Mouse (Mus musculus): Measurements from ENCODE around the gene Tmbim1. TPM values are rescaled to one million over a fixed set of nuclear protein-coding genes. Genes with fewer than 3 reads are reported as not detected.
A peak's percentile ranks its signal among the peaks of the same experiment; 100 is the strongest.

The Tmbim1 gene
- polyA plus RNA-seq, 1 experiment from 2014 or later = 22.9 TPM

DNA sequence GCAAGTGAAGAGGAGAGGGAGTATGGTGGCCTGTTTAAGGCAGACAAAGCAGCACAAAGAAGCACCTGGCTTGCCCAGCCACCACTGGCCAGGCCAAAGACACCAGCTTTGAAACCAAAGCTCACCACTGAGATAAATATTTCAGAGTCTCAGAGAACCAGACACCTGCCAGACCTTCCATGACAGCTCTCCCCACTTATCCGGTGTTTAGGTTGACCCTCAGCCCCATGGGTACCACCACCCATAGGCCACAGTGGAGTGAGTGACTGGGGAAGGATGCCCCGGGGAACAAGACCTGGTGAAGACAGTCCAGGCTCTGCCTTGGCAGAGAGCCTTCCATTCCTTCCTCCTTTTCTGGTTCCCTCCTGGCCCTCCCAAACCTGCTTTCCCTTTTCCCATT is 2.6 kb downstream of the Tmbim1 start:
- 74% methylated on average over 2 of the region's 2 CpGs for WGBS
- no peak for DNase-seq (ENCODE audit: low spot score)
- H3K36me3 ChIP-seq (ENCODE audit: control insufficient read depth, insufficient read depth, low read length) = no peaks in the 10 kb centered on the region
- no peaks in the 10 kb centered on the region for H3K27me3 ChIP-seq (replicated peaks; ENCODE audit: control insufficient read depth, insufficient read depth, low read length)
- ATAC-seq (replicated peaks; ENCODE audit: low FRiP score) = no peak
- peaks cover 27% of the 10 kb centered on the region for H3K4me1 ChIP-seq (replicated peaks; ENCODE audit: control insufficient read depth, insufficient read depth, low read length)
- no peaks in the 10 kb centered on the region for H3K9me3 ChIP-seq (ENCODE audit: control insufficient read depth, low read length)
- H3K27ac ChIP-seq (ENCODE audit: low read depth, low read length) = no peak overlapping the region
- peak overlapping the region; percentile 82 for H3K4me2 ChIP-seq
- H3K4me3 ChIP-seq (ENCODE audit: low read depth, low read length) = peak overlapping the region; percentile 82
- no peak overlapping the region; the same call in 1 of the 2 replicates for H3K9ac ChIP-seq (ENCODE audit: low read depth, low read length)

DNA sequence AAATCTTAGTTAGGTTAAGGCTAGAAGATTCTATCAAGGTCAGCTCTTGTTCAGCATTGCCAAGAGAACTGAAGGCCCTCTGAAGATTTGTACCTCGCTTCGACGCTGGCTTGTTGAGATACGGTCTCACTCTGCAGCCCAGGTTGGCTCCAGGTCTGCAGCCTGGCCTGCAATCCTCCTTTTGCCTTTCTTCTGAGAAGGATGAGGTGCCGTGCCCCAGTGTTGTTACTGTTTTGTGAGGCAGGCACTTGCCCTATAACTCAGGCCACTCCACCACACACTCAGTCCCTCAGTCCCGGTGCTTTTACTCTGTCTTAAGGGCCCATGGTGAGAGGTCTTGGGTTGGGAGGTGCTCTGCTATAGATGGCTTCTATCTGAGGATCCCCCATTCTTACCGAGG is 3.2 kb downstream of the Tmbim1 start:
- no peak overlapping the region; the same call in 1 of the 2 replicates for H3K4me2 ChIP-seq
- H3K36me3 ChIP-seq (ENCODE audit: control insufficient read depth, insufficient read depth, low read length) = no peaks in the 10 kb centered on the region
- 87% methylated on average over 7 of the region's 7 CpGs for WGBS
- no peak overlapping the region for H3K9ac ChIP-seq (ENCODE audit: low read depth, low read length)
- no peak for DNase-seq (ENCODE audit: low spot score)
- no peak for ATAC-seq (replicated peaks; ENCODE audit: low FRiP score)
- H3K4me3 ChIP-seq (ENCODE audit: low read depth, low read length) = no peak overlapping the region
- H3K27me3 ChIP-seq (replicated peaks; ENCODE audit: control insufficient read depth, insufficient read depth, low read length) = no peaks in the 10 kb centered on the region
- H3K27ac ChIP-seq (ENCODE audit: low read depth, low read length) = no peak overlapping the region
- no peaks in the 10 kb centered on the region for H3K9me3 ChIP-seq (ENCODE audit: control insufficient read depth, low read length)
- H3K4me1 ChIP-seq (replicated peaks; ENCODE audit: control insufficient read depth, insufficient read depth, low read length) = peaks cover 32% of the 10 kb centered on the region

DNA sequence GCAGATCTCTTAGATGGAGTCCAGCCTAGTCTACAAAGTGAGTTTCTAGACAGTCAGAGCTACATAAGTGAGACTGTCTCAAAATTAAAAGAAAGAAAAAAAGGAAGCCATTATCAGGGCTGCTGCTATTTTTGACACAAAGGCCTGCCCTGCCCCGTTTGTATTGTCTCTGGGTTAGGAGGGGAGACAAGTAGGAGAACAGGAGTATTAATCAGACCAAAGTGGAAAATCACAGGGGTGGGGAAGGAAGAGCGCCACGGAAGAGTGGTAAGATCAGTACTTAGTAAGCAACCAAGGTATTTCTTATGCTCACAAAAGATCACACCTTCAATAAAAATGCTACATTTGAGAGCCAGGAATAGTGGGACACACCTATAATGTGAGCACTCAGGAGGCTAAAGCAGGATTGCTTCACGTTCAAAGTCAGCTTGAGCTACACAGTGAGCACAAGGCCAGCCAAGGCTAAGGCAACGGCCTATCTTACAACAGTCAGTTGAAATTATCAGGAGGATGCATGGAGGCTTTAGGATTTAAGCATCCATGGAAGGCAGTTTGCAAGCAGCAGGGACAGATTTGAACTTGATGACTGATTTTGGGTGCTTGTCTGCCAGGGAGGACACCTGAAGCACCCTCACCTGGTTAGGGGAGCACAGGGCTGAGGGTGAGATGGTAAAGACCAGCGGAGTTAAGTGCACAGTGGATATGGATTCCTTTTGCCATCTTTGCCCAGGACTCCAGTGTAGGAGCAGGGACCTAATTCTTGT is 4.9 kb downstream of the Tmbim1 start:
- H3K4me3 ChIP-seq (ENCODE audit: low read depth, low read length) = no peak overlapping the region
- H3K9ac ChIP-seq (ENCODE audit: low read depth, low read length) = no peak overlapping the region
- 63% methylated on average over 6 of the region's 6 CpGs for WGBS
- no peaks in the 10 kb centered on the region for H3K36me3 ChIP-seq (ENCODE audit: control insufficient read depth, insufficient read depth, low read length)
- H3K9me3 ChIP-seq (ENCODE audit: control insufficient read depth, low read length) = no peaks in the 10 kb centered on the region
- no peak overlapping the region for H3K27ac ChIP-seq (ENCODE audit: low read depth, low read length)
- no peaks in the 10 kb centered on the region for H3K27me3 ChIP-seq (replicated peaks; ENCODE audit: control insufficient read depth, insufficient read depth, low read length)
- H3K4me2 ChIP-seq = no peak overlapping the region
- DNase-seq (ENCODE audit: low spot score) (no peak), ATAC-seq (replicated peaks; ENCODE audit: low FRiP score) (no peak)
- H3K4me1 ChIP-seq (replicated peaks; ENCODE audit: control insufficient read depth, insufficient read depth, low read length) = peaks cover 46% of the 10 kb centered on the region

DNA sequence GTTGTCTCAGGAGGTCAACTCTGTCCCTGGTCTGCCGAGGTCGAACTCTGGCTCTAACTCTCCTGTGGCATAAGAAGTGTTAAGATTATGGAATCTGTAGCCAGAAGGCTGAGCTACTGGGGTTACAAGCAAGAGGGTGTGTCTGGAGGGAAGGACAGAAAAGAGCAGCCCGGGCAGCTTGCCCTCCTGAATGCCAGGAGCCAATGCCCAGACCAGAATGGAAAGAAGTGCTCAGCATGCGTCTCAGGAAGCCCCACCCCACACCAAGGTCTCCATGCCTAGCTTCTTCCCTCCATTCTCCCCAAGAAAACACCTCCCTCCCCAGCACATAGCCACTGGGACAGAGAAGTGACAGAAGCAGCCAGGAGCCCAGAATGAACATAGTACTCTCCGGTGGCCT is 6.4 kb downstream of the Tmbim1 start:
- Histone ChIP-seq H3K9ac (ENCODE audit: low read depth, low read length) (no peak overlapping the region), H3K36me3 (ENCODE audit: control insufficient read depth, insufficient read depth, low read length) (no peaks in the 10 kb centered on the region), H3K4me1 (replicated peaks; ENCODE audit: control insufficient read depth, insufficient read depth, low read length) (peaks cover 57% of the 10 kb centered on the region), H3K4me2 (no peak overlapping the region), H3K4me3 (ENCODE audit: low read depth, low read length) (no peak overlapping the region), H3K9me3 (ENCODE audit: control insufficient read depth, low read length) (no peaks in the 10 kb centered on the region), H3K27ac (ENCODE audit: low read depth, low read length) (no peak overlapping the region), H3K27me3 (replicated peaks; ENCODE audit: control insufficient read depth, insufficient read depth, low read length) (no peaks in the 10 kb centered on the region)
- DNase-seq (ENCODE audit: low spot score) (no peak), ATAC-seq (replicated peaks; ENCODE audit: low FRiP score) (no peak)
- 74% methylated on average over 5 of the region's 5 CpGs for WGBS

DNA sequence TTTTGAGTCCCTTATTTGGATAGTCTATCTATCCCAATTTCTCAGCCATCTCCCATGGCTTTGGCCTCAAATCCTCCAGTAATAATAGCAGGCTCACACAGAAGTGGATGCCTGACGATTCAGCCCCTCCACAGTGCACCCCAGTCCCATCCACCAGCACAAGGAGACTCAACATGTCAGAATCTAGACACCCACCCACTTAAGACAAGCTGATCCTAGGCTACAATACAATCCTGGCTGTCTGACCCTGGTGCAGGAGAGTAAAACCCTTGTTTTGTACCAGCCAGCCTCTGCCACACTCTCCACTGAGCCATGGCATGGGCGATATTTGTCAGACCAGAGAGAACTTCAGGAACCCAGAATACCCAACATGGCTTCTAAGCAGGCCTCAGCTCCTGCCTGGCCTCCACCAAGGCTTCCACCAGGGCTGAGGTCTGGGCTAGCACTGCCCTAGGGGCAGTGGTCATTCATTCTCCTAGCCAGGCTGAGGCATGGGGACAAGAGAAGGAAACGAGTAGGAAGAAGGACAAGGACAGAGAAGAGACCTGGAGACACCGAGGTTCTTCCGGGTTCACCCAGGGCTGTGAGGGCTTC is 7.2 kb downstream of the Tmbim1 start:
- H3K9me3 ChIP-seq (ENCODE audit: control insufficient read depth, low read length) = no peaks in the 10 kb centered on the region
- H3K4me1 ChIP-seq (replicated peaks; ENCODE audit: control insufficient read depth, insufficient read depth, low read length) = peaks cover 57% of the 10 kb centered on the region
- no peak overlapping the region for H3K27ac ChIP-seq (ENCODE audit: low read depth, low read length)
- 0 out of 2 replicates have a peak, but pooled peaks cover 2% of the 10 kb centered on the region for H3K36me3 ChIP-seq (ENCODE audit: control insufficient read depth, insufficient read depth, low read length)
- no peak for DNase-seq (ENCODE audit: low spot score)
- no peak overlapping the region for H3K4me3 ChIP-seq (ENCODE audit: low read depth, low read length)
- ATAC-seq (replicated peaks; ENCODE audit: low FRiP score) = no peak
- H3K27me3 ChIP-seq (replicated peaks; ENCODE audit: control insufficient read depth, insufficient read depth, low read length) = no peaks in the 10 kb centered on the region
- H3K4me2 ChIP-seq = no peak overlapping the region
- peak overlapping the region; percentile 22; the same call in 1 of the 2 replicates for H3K9ac ChIP-seq (ENCODE audit: low read depth, low read length)
- 89% methylated on average over 5 of the region's 5 CpGs for WGBS

DNA sequence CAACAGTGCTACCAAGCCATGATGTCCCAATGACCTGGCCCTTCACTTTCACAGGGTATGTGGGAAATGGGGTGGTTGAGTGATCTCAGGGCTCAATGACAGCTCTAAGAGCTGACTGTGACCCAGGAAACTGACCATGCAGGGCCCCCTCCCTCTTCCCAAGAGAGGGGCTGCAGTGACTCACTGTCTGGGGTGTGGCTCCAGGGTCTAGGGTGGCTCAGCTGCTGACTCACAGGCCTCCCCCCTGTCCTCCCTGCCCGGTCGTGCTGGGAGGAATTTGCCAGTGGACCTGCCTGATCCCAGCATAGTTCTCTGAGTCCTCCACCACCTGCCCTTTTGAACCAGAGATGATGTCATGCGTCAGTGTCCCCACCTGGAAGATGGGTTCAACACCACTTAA is 8.2 kb downstream of the Tmbim1 start:
- ATAC-seq (replicated peaks; ENCODE audit: low FRiP score) = no peak

DNA sequence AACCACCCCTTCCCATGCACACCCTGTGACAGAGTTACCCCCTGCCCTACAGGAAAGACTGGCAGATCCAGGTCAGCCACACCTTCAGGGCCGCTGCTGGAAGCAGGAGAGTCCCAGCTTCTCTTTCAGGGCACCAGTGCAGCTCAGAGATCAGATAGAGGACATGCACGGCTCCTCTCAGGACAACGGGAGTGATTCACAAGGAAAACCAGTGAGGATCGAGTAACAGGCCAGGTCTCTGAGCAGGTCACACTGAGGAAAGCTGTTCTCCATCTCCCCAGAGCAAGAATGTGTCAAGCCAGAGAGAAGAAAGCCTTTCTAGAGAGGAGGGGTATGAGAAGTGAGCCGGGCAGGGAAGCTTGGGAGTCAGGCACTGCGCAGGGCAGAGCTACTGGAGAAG is 8.9 kb downstream of the Tmbim1 start:
- Histone ChIP-seq H3K4me2 (peak overlapping the region; percentile 72), H3K4me1 (replicated peaks; ENCODE audit: control insufficient read depth, insufficient read depth, low read length) (peaks cover 51% of the 10 kb centered on the region), H3K9ac (ENCODE audit: low read depth, low read length) (peak overlapping the region; percentile 65), H3K4me3 (ENCODE audit: low read depth, low read length) (peak overlapping the region; percentile 41), H3K36me3 (ENCODE audit: control insufficient read depth, insufficient read depth, low read length) (peaks cover 11% of the 10 kb centered on the region), H3K27ac (ENCODE audit: low read depth, low read length) (peak overlapping the region; percentile 91), H3K9me3 (ENCODE audit: control insufficient read depth, low read length) (no peaks in the 10 kb centered on the region), H3K27me3 (replicated peaks; ENCODE audit: control insufficient read depth, insufficient read depth, low read length) (no peaks in the 10 kb centered on the region)
- 50% methylated on average over 6 of the region's 6 CpGs for WGBS
- ATAC-seq (replicated peaks; ENCODE audit: low FRiP score) (no peak), DNase-seq (ENCODE audit: low spot score) (no peak)

More for the DNA sequence above, 8.2 kb downstream of the Tmbim1 start:
- WGBS = 39% methylated on average over 3 of the region's 3 CpGs
- Histone ChIP-seq H3K27ac (ENCODE audit: low read depth, low read length) (peak overlapping the region; percentile 91; the same call in 1 of the 2 replicates), H3K4me2 (peak overlapping the region; percentile 72), H3K36me3 (ENCODE audit: control insufficient read depth, insufficient read depth, low read length) (peaks cover 6% of the 10 kb centered on the region), H3K4me3 (ENCODE audit: low read depth, low read length) (no peak overlapping the region), H3K9me3 (ENCODE audit: control insufficient read depth, low read length) (no peaks in the 10 kb centered on the region), H3K27me3 (replicated peaks; ENCODE audit: control insufficient read depth, insufficient read depth, low read length) (no peaks in the 10 kb centered on the region), H3K4me1 (replicated peaks; ENCODE audit: control insufficient read depth, insufficient read depth, low read length) (peaks cover 53% of the 10 kb centered on the region), H3K9ac (ENCODE audit: low read depth, low read length) (peak overlapping the region; percentile 65; the same call in 1 of the 2 replicates)
- no peak for DNase-seq (ENCODE audit: low spot score)

DNA sequence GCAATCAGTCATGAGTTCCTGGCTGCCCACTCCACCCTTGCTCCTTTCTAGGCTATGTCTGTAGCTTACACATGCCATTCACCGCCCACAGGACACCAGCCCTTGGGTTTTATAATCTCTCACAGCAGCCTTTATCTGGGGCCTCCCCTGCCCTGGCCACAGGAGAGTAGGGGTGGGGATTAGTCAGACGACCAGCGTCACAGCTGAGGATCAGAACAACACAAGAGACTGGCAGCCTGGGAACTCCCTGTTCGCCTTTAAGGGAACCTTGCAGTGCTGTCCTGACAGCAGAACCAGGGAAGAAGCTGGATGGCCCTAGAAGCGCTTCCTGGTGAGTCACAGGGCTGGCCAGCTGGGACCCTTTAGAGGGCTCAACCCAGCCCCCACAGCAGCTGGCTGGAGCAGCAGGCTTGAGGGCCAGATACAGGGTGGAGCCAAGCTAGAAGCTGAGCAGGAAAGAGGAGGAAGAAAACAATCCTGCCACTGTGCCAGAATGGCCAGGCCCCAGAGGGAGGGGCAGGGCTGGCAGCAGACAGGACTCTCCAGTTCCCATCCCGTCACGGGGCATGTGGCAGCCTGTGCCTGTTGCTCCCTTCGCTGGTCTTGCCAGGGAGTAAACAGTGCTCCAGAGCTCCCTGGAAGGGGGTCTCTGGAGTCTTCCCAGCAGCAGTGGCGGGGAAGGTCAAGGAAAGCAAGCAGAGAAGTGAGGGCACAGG is 9.8 kb downstream of the Tmbim1 start:
- peaks cover 45% of the 10 kb centered on the region for H3K4me1 ChIP-seq (replicated peaks; ENCODE audit: control insufficient read depth, insufficient read depth, low read length)
- WGBS = 12% methylated on average over 9 of the region's 9 CpGs
- H3K9ac ChIP-seq (ENCODE audit: low read depth, low read length) = peak overlapping the region; percentile 65
- H3K27ac ChIP-seq (ENCODE audit: low read depth, low read length) = peak overlapping the region; percentile 91
- H3K9me3 ChIP-seq (ENCODE audit: control insufficient read depth, low read length) = no peaks in the 10 kb centered on the region
- peak overlapping the region; percentile 41 for H3K4me3 ChIP-seq (ENCODE audit: low read depth, low read length)
- ATAC-seq (replicated peaks; ENCODE audit: low FRiP score) (peak; percentile 98), DNase-seq (ENCODE audit: low spot score) (peak; percentile 76)
- H3K4me2 ChIP-seq = peak overlapping the region; percentile 72
- no peaks in the 10 kb centered on the region for H3K27me3 ChIP-seq (replicated peaks; ENCODE audit: control insufficient read depth, insufficient read depth, low read length)
- H3K36me3 ChIP-seq (ENCODE audit: control insufficient read depth, insufficient read depth, low read length) = peaks cover 11% of the 10 kb centered on the region
